Mouse (Mus musculus) naive thymus-derived CD4-positive, alpha-beta T cell, adult 5 months (primary cell): ENCODE results near the gene Helb. TPM values are rescaled to one million over a fixed set of nuclear protein-coding genes. Genes with fewer than 3 reads are reported as not detected.

Experiments used
- polyA plus RNA-seq: library from polyadenylated mRNA; unstranded; fragments of 100-300 nt; shearing (Covaris generic); gene quantifications from one replicate; pipeline ENCODE4 v1.2.1, GENCODE M21; 2017

Helb gene
- 19.7 TPM for polyA plus RNA-seq

DNA sequence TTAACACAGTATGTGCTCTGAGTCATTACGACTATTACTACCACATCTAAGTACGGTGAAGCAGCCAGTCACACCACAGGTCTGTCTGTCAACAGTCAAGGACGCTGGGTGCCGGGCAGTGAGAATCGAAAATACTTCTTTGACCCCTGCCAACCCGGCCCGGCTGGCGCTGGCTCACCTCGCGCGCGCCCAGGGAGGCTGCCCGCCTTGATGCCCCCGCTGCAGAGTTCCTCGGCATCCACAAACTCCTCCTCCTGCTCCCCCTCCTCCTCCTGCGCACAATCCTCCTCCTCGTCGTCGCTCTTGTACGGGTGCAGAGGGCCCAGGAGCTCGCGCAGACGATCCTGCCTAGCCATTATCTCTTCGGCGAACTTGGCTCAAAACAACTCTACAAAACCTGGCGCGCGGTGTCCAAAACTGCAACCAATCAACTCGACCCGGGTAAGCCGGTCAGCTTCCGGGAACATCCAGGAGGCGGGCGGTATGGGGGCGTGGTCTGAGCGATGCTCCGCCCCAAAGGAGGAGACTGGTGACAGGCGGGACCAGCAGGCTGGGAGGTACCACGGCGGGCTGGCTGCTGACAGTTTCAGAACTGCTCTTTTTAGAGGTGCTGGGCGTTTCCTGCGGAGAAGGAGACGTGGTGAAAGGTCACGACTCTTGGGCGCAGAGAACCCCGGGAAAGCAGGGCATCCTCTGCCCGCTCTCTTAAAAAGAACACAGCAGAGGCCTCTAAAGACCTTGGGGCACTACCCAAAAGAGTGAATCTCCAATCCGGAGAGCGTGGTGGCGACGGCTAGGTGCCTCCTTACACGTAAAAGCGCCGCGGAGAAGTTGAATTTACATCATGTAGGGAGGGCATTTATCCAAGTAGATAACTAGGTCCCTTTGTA is at the start of gene Helb:
TSS of gene Helb (minus strand) at position 481 of the 890 bp plus-strand sequence.

Other genes starting within 250 kb of the Helb start
- 77.8 TPM for gene Tmbim4, start 88.6 kb upstream of the Helb start, polyA plus RNA-seq
- 11.2 TPM for gene Irak3, start 89.1 kb upstream of the Helb start, polyA plus RNA-seq
- gene Llph, start 114.1 kb upstream of the Helb start, polyA plus RNA-seq, result 125 TPM